12 mouse cellular contexts compared by ENCODE assay signal in the genomic region with DNA sequence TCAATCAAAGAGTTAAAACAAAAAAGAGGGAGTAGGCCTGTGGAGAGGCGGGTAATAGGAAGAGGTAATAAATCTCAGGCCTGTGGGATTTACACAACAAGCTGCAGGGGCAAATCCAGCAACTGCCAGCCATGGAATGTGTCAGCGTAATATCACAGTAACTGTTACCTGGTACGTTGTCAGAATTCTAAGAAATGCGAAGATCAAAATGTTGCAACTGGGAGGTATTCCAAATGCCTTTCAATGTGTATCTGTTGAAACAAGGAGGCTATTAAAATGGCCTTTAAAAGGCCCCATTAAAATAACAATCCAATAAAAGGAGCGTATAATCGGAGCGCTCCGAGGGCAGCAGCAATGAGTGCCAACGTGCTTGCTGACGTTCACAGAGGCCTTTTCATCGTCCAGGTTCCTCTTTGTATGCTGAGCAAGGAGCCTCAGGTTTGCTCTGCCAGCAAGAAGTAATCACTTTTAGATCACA.
DNase-seq lines count a peak whose midpoint lies in the region; ATAC-seq and TF ChIP-seq lines count a peak whose summit lies in the region.
"Had no signal": no experiment of that assay in that cellular context is flagged by ENCODE, and none has a peak within 500 bp of the region (broad histone marks: within the 10 kb centered on the region; RNA-seq: fewer than 3 reads in every experiment).

No protein-coding gene starts in this region.

- no peak overlapping the region for H3K4me3 ChIP-seq in lung, embryonic 16.5 days (ENCODE audit: low read length)
- H3K4me3 ChIP-seq in lung, adult 2 months (replicated peaks; ENCODE audit: extremely low read depth, low read depth, low read length), result no peak overlapping the region
- no peak overlapping the region for H3K4me3 ChIP-seq in hindbrain, postnatal 0 days (ENCODE audit: low read length)
- no peak overlapping the region for H3K4me3 ChIP-seq in neural tube, embryonic 12.5 days

- TF ChIP-seq CTCF in lung, adult 2 months (IDR thresholded peaks at IDR 0.05; ENCODE audit: insufficient read depth, low read length), result no peak
- TF ChIP-seq CTCF in hindbrain, postnatal 0 days (IDR thresholded peaks at IDR 0.05; ENCODE audit: low read depth), result no peak

- H3K9me3 ChIP-seq in lung, embryonic 16.5 days (ENCODE audit: control insufficient read depth, low read length), result no peaks in the 10 kb centered on the region
- H3K9me3 ChIP-seq in hindbrain, postnatal 0 days (ENCODE audit: low read length), result no peaks in the 10 kb centered on the region
- H3K9me3 ChIP-seq in neural tube, embryonic 12.5 days, result no peaks in the 10 kb centered on the region

- DNase-seq in lung, adult 2 months, result no peak
- DNase-seq in forelimb bud, embryonic 11.5 days (ENCODE audit: low read depth, low spot score), result peak; percentile 58
- peak; percentile 26 for DNase-seq in hindbrain, postnatal 0 days (ENCODE audit: low spot score)
- no peak for DNase-seq in ovary, adult 18-20 months (ENCODE audit: low spot score)
- DNase-seq in frontal cortex, postnatal 36 days (ENCODE audit: low spot score in 2 of 2), result no peak
- DNase-seq: cerebellum, postnatal 14 days; gastrocnemius, postnatal 36 days; heart, postnatal 4 days; kidney, postnatal 25 days; right cerebral cortex, postnatal 14 days had no signal

- no peak overlapping the region for H3K4me2 ChIP-seq in lung, embryonic 16.5 days (ENCODE audit: low read depth, low read length)
- no peak overlapping the region for H3K4me2 ChIP-seq in hindbrain, postnatal 0 days (ENCODE audit: low read depth, low read length)
- H3K4me2 ChIP-seq in neural tube, embryonic 12.5 days (replicated peaks), result peak overlapping the region; percentile 22

- no peak overlapping the region for H3K9ac ChIP-seq in lung, embryonic 16.5 days (ENCODE audit: low read length)
- no peak overlapping the region for H3K9ac ChIP-seq in hindbrain, postnatal 0 days (replicated peaks; ENCODE audit: low read length)
- H3K9ac ChIP-seq in neural tube, embryonic 12.5 days, result no peak overlapping the region

- 47% methylated on average over 11 of the region's 11 CpGs for WGBS in lung, embryonic 16.5 days
- 59% methylated on average over 11 of the region's 11 CpGs for WGBS in lung, adult 2 months
- WGBS in hindbrain, postnatal 0 days, result 21% methylated on average over 11 of the region's 11 CpGs
- 17% methylated on average over 11 of the region's 11 CpGs for WGBS in neural tube, embryonic 12.5 days

- no peaks in the 10 kb centered on the region for H3K4me1 ChIP-seq in lung, embryonic 16.5 days (replicated peaks; ENCODE audit: control insufficient read depth, insufficient read depth, low read length)
- H3K4me1 ChIP-seq in lung, adult 2 months (ENCODE audit: control insufficient read depth, insufficient read depth, low read length), result no peaks in the 10 kb centered on the region
- H3K4me1 ChIP-seq in hindbrain, postnatal 0 days (ENCODE audit: insufficient read depth, low read length), result 0 out of 2 replicates have a peak, but pooled peaks cover 6% of the 10 kb centered on the region
- peaks cover 10% of the 10 kb centered on the region for H3K4me1 ChIP-seq in neural tube, embryonic 12.5 days

- TF ChIP-seq POLR2A in lung, adult 2 months (IDR thresholded peaks at IDR 0.05; ENCODE audit: borderline replicate concordance, extremely low read depth, low read depth, low read length), result no peak

- ATAC-seq in lung, embryonic 16.5 days (ENCODE audit: low read depth), result peak; percentile 41; the same call in 1 of the 2 replicates
- 0 out of 2 replicates have a peak, but pooled peaks have one; percentile 56 for ATAC-seq in hindbrain, postnatal 0 days
- ATAC-seq in neural tube, embryonic 12.5 days (ENCODE audit: low FRiP score, low read depth), result peak; percentile 53

- H3K36me3 ChIP-seq in lung, embryonic 16.5 days (ENCODE audit: control insufficient read depth, insufficient read depth, low read length), result no peaks in the 10 kb centered on the region
- H3K36me3 ChIP-seq in hindbrain, postnatal 0 days (ENCODE audit: insufficient read depth, low read length), result no peaks in the 10 kb centered on the region
- H3K36me3 ChIP-seq in neural tube, embryonic 12.5 days, result no peaks in the 10 kb centered on the region

- H3K27ac ChIP-seq in lung, embryonic 16.5 days (ENCODE audit: low read length), result no peak overlapping the region
- no peak overlapping the region for H3K27ac ChIP-seq in hindbrain, postnatal 0 days
- H3K27ac ChIP-seq in neural tube, embryonic 12.5 days, result no peak overlapping the region

- no peaks in the 10 kb centered on the region for H3K27me3 ChIP-seq in lung, embryonic 16.5 days (ENCODE audit: control insufficient read depth, insufficient read depth, low read depth, low read length)
- H3K27me3 ChIP-seq in hindbrain, postnatal 0 days (ENCODE audit: insufficient read depth, low read length), result no peaks in the 10 kb centered on the region
- H3K27me3 ChIP-seq in neural tube, embryonic 12.5 days (replicated peaks), result no peaks in the 10 kb centered on the region

Comparison
In these comparisons a context has a peak if more than half of its experiments do, and no peak if none do; other contexts are left out.
1. DNase-seq: peak in forelimb bud, embryonic 11.5 days (single experiment) and hindbrain, postnatal 0 days (single experiment); none in lung, adult 2 months (single experiment), ovary, adult 18-20 months (single experiment) and frontal cortex, postnatal 36 days (0 of 2).
2. Peak in every context shown above with its lines, with median percentiles within 50 percentile points of each other: ATAC-seq.